Mouse (Mus musculus): Measurements from ENCODE around the gene Ctse. TPM values are rescaled to one million over a fixed set of nuclear protein-coding genes. Genes with fewer than 3 reads are reported as not detected.
A peak's percentile ranks its signal among the peaks of the same experiment; 100 is the strongest.

Gene Ctse
- total and polyA plus RNA-seq, 3 experiments = 1.4 to 11.6 (median 1.7) TPM

- Histone ChIP-seq H3K9me3 (replicated peaks; ENCODE audit: low read length) (no peaks in the 10 kb centered on the region), H3K9ac (ENCODE audit: insufficient read depth, low read depth) (no peak overlapping the region), H3K4me3 (replicated peaks in 1 of 3; ENCODE audit: low read depth in 2 of 3, low read length in 2 of 3, poor library complexity in 1 of 3) (no peak overlapping the region), H3K36me3 (replicated peaks in 1 of 2; ENCODE audit: control insufficient read depth in 1 of 2, insufficient read depth in 1 of 2, low read length in 1 of 2) (no peaks in the 10 kb centered on the region), H3K27ac (ENCODE audit: insufficient read depth, low read depth) (no peak overlapping the region), H3K27me3 (replicated peaks) (no peaks in the 10 kb centered on the region), H3K4me2 (ENCODE audit: insufficient read depth, low read depth, poor library complexity, severe bottlenecking) (no peak overlapping the region), H3K4me1 (ENCODE audit: control insufficient read depth in 1 of 2, insufficient read depth in 2 of 2) (peaks cover 5 to 34% of the 10 kb centered on the region in 2 experiments; a peak in 3 of 4 replicates), H3K79me2 (replicated peaks; ENCODE audit: control insufficient read depth, extremely low read depth, insufficient read depth, poor library complexity, severe bottlenecking) (no peaks in the 10 kb centered on the region)
- no peak for DNase-seq (ENCODE audit: extremely low read depth)
- TF ChIP-seq ELF1 (IDR thresholded peaks at IDR 0.05; ENCODE audit: low read depth, low read length) (no peak), CHD1 (IDR thresholded peaks at IDR 0.05; ENCODE audit: low read depth, low read length) (no peak), MAZ (IDR thresholded peaks at IDR 0.05; ENCODE audit: low read depth, low read length) (no peak), NRF1 (IDR thresholded peaks at IDR 0.05; ENCODE audit: low read depth, low read length) (no peak), JUN (IDR thresholded peaks at IDR 0.05; ENCODE audit: insufficient read depth, low read depth, low read length) (no peak), MXI1 (IDR thresholded peaks at IDR 0.05; ENCODE audit: low read depth, low read length) (no peak), HCFC1 (IDR thresholded peaks at IDR 0.05; ENCODE audit: low read depth, low read length) (no peak), ZKSCAN1 (IDR thresholded peaks at IDR 0.05; ENCODE audit: borderline replicate concordance, low read depth, low read length) (no peak), POLR2A (IDR thresholded peaks at IDR 0.05; ENCODE audit: low read depth, low read length) (no peak), ZC3H11A (IDR thresholded peaks at IDR 0.05; ENCODE audit: low read depth, low read length) (no peak), SIN3A (IDR thresholded peaks at IDR 0.05; ENCODE audit: low read length) (no peak), IRF4 (IDR thresholded peaks at IDR 0.05; ENCODE audit: low read depth, low read length) (no peak), PAX5 (IDR thresholded peaks at IDR 0.05; ENCODE audit: low read length) (no peak), SMC3 (IDR thresholded peaks at IDR 0.05; ENCODE audit: low read depth, low read length) (no peak), GABPA (IDR thresholded peaks at IDR 0.05; ENCODE audit: insufficient replicate concordance, low read depth, low read length) (no peak), UBTF (IDR thresholded peaks at IDR 0.05; ENCODE audit: low read depth, low read length) (no peak), RAD21 (IDR thresholded peaks at IDR 0.05; ENCODE audit: low read depth, low read length) (no peak), CTCF (conservative IDR thresholded peaks at IDR 0.05 in 1 of 2, IDR thresholded peaks at IDR 0.05 in 1 of 2; ENCODE audit: low read depth in 2 of 2, low read length in 2 of 2) (no peak)
- in situ Hi-C loops (cut with MboI; ENCODE audit: low pct_ligation_motif_present, low pct_unique_long_range_greater_than_20kb, low sequenced_read_pairs) = no loop called here
- dilution Hi-C loops (cut with MboI; ENCODE audit: extremely low pct_ligation_motif_present, extremely low pct_unique_long_range_greater_than_20kb, low sequenced_read_pairs) = no loop called here
These were observed 52.3 kb downstream of the Ctse start for GRCm38 (mm10) chr1:131690435-131690834.

GRCm38 (mm10) chr1:131691356-131691755, 53.2 kb downstream of the Ctse start:
- Histone ChIP-seq H3K4me3 (replicated peaks in 1 of 3; ENCODE audit: low read depth in 2 of 3, low read length in 2 of 3, poor library complexity in 1 of 3) (no peak overlapping the region), H3K27ac (ENCODE audit: insufficient read depth, low read depth) (no peak overlapping the region), H3K4me1 (ENCODE audit: control insufficient read depth in 1 of 2, insufficient read depth in 2 of 2) (peaks cover 5 to 35% of the 10 kb centered on the region in 2 experiments; a peak in 3 of 4 replicates), H3K9me3 (replicated peaks; ENCODE audit: low read length) (no peaks in the 10 kb centered on the region), H3K36me3 (replicated peaks in 1 of 2; ENCODE audit: control insufficient read depth in 1 of 2, insufficient read depth in 1 of 2, low read length in 1 of 2) (no peaks in the 10 kb centered on the region), H3K9ac (ENCODE audit: insufficient read depth, low read depth) (no peak overlapping the region), H3K4me2 (ENCODE audit: insufficient read depth, low read depth, poor library complexity, severe bottlenecking) (no peak overlapping the region), H3K27me3 (replicated peaks) (no peaks in the 10 kb centered on the region), H3K79me2 (replicated peaks; ENCODE audit: control insufficient read depth, extremely low read depth, insufficient read depth, poor library complexity, severe bottlenecking) (no peaks in the 10 kb centered on the region)
- dilution Hi-C loops (cut with MboI; ENCODE audit: extremely low pct_ligation_motif_present, extremely low pct_unique_long_range_greater_than_20kb, low sequenced_read_pairs) = no loop called here
- 0 out of 2 replicates have a peak, but pooled peaks have one; percentile 40 for TF ChIP-seq CHD2 (IDR thresholded peaks at IDR 0.05; ENCODE audit: low read length)
- no peak for TF ChIP-seq RCOR1 (conservative IDR thresholded peaks at IDR 0.05; ENCODE audit: low read depth, low read length)
- TF ChIP-seq TBP (conservative IDR thresholded peaks at IDR 0.05; ENCODE audit: low read depth, low read length) = no peak
- peak; percentile 63 for TF ChIP-seq ETS1 (conservative IDR thresholded peaks at IDR 0.05; ENCODE audit: low read depth, low read length)
- 0 out of 2 replicates have a peak, but pooled peaks have one; percentile 50 for TF ChIP-seq MEF2A (IDR thresholded peaks at IDR 0.05; ENCODE audit: borderline replicate concordance, low read depth, low read length)
- peak; percentile 58; the same call in 1 of the 2 replicates for TF ChIP-seq EP300 (IDR thresholded peaks at IDR 0.05; ENCODE audit: low read length)
- no peak for TF ChIP-seq RAD21 (IDR thresholded peaks at IDR 0.05; ENCODE audit: low read depth, low read length)
- peak; percentile 28; the same call in 1 of the 2 replicates for TF ChIP-seq MAX (IDR thresholded peaks at IDR 0.05; ENCODE audit: low read length)
- TF ChIP-seq POLR2A (IDR thresholded peaks at IDR 0.05; ENCODE audit: low read depth, low read length) = no peak
- no peak for TF ChIP-seq NRF1 (IDR thresholded peaks at IDR 0.05; ENCODE audit: low read depth, low read length)
- TF ChIP-seq MAZ (IDR thresholded peaks at IDR 0.05; ENCODE audit: low read depth, low read length) = 0 out of 2 replicates have a peak, but pooled peaks have one; percentile 43
- TF ChIP-seq BHLHE40 (IDR thresholded peaks at IDR 0.05; ENCODE audit: low read depth, low read length) = peak; percentile 62
- 0 out of 2 replicates have a peak, but pooled peaks have one; percentile 22 for TF ChIP-seq IRF4 (IDR thresholded peaks at IDR 0.05; ENCODE audit: low read depth, low read length)
- no peak for TF ChIP-seq JUN (IDR thresholded peaks at IDR 0.05; ENCODE audit: insufficient read depth, low read depth, low read length)
- peak; percentile 77 for DNase-seq (ENCODE audit: extremely low read depth)
- in situ Hi-C loops (cut with MboI; ENCODE audit: low pct_ligation_motif_present, low pct_unique_long_range_greater_than_20kb, low sequenced_read_pairs) = no loop called here

All from CH12.LX (cell line).